Mouse (Mus musculus): ENCODE measurements around the gene Ints11. TPM values are rescaled to one million over a fixed set of nuclear protein-coding genes. Genes with fewer than 3 reads are reported as not detected.

Gene Ints11
- polyA plus RNA-seq, 1 experiment from 2014 or later = 95.4 TPM

GRCm38 (mm10) chr4:155895216-155895615 lies 25.9 kb downstream of the Ints11 start:
- no peaks in the 10 kb centered on the region for H3K27me3 ChIP-seq
- no peak overlapping the region for H3K9ac ChIP-seq (replicated peaks)

GRCm38 (mm10) chr4:155895826-155896225 lies 26.5 kb downstream of the Ints11 start:
- Histone ChIP-seq H3K4me2 (replicated peaks) (0 out of 2 replicates have a peak overlapping the region, but pooled peaks have one; percentile 96), H3K4me3 (no peak overlapping the region), H3K36me3 (peaks cover 46% of the 10 kb centered on the region), H3K9ac (replicated peaks) (no peak overlapping the region), H3K27ac (replicated peaks) (no peak overlapping the region), H3K9me3 (no peaks in the 10 kb centered on the region), H3K27me3 (no peaks in the 10 kb centered on the region), H3K4me1 (peaks cover 33% of the 10 kb centered on the region)
- WGBS = 96% methylated on average over 4 of the region's 4 CpGs
- ATAC-seq (ENCODE audit: low FRiP score, low read depth) = no peak

More at GRCm38 (mm10) chr4:155895216-155895615, 25.9 kb downstream of the Ints11 start:
- peaks cover 40% of the 10 kb centered on the region for H3K36me3 ChIP-seq
- peak overlapping the region; percentile 94; the same call in 1 of the 2 replicates for H3K4me3 ChIP-seq
- no peak for ATAC-seq (ENCODE audit: low FRiP score, low read depth)
- peak overlapping the region; percentile 11; the same call in 1 of the 2 replicates for H3K27ac ChIP-seq (replicated peaks)
- H3K4me2 ChIP-seq (replicated peaks) = peak overlapping the region; percentile 96
- H3K9me3 ChIP-seq = no peaks in the 10 kb centered on the region
- peaks cover 39% of the 10 kb centered on the region for H3K4me1 ChIP-seq
- WGBS = 37% methylated on average over 6 of the region's 6 CpGs

- Histone ChIP-seq H3K4me2 (replicated peaks) (no peak overlapping the region), H3K9me3 (no peaks in the 10 kb centered on the region), H3K9ac (replicated peaks) (no peak overlapping the region), H3K27me3 (no peaks in the 10 kb centered on the region), H3K36me3 (peaks cover 52% of the 10 kb centered on the region), H3K27ac (replicated peaks) (no peak overlapping the region), H3K4me3 (no peak overlapping the region), H3K4me1 (peaks cover 30% of the 10 kb centered on the region)
- 98% methylated on average over 12 of the region's 12 CpGs for WGBS
- ATAC-seq (ENCODE audit: low FRiP score, low read depth) = no peak
Observed at GRCm38 (mm10) chr4:155896461-155896860, 27.1 kb downstream of the Ints11 start.

GRCm38 (mm10) chr4:155898318-155898717 lies 29.0 kb downstream of the Ints11 start:
- peaks cover 71% of the 10 kb centered on the region for H3K36me3 ChIP-seq
- WGBS = 88% methylated on average over 2 of the region's 2 CpGs

GRCm38 (mm10) chr4:155899355-155899754 lies 30.0 kb downstream of the Ints11 start:
- H3K27me3 ChIP-seq = no peaks in the 10 kb centered on the region
- peaks cover 81% of the 10 kb centered on the region for H3K36me3 ChIP-seq
- no peak for ATAC-seq (ENCODE audit: low FRiP score, low read depth)
- H3K4me2 ChIP-seq (replicated peaks) = no peak overlapping the region
- no peaks in the 10 kb centered on the region for H3K9me3 ChIP-seq
- H3K9ac ChIP-seq (replicated peaks) = no peak overlapping the region
- H3K4me3 ChIP-seq = no peak overlapping the region
- H3K27ac ChIP-seq (replicated peaks) = no peak overlapping the region
- peaks cover 13% of the 10 kb centered on the region for H3K4me1 ChIP-seq
- WGBS = 97% methylated on average over 7 of the region's 7 CpGs

More at GRCm38 (mm10) chr4:155898318-155898717, 29.0 kb downstream of the Ints11 start:
- H3K9ac ChIP-seq (replicated peaks) = no peak overlapping the region
- ATAC-seq (ENCODE audit: low FRiP score, low read depth) = no peak
- H3K27me3 ChIP-seq = no peaks in the 10 kb centered on the region
- no peak overlapping the region for H3K4me2 ChIP-seq (replicated peaks)
- no peaks in the 10 kb centered on the region for H3K9me3 ChIP-seq
- H3K4me1 ChIP-seq = peaks cover 23% of the 10 kb centered on the region
- no peak overlapping the region for H3K4me3 ChIP-seq
- no peak overlapping the region for H3K27ac ChIP-seq (replicated peaks)

- ATAC-seq (ENCODE audit: low FRiP score, low read depth) = no peak
- no peak overlapping the region for H3K4me3 ChIP-seq
Observed at GRCm38 (mm10) chr4:155901205-155901604, 31.9 kb downstream of the Ints11 start.

GRCm38 (mm10) chr4:155903246-155903645 lies 33.9 kb downstream of the Ints11 start:
- ATAC-seq (ENCODE audit: low FRiP score, low read depth) = no peak
- H3K27ac ChIP-seq (replicated peaks) = no peak overlapping the region
- 97% methylated on average over 13 of the region's 13 CpGs for WGBS
- H3K9me3 ChIP-seq = no peaks in the 10 kb centered on the region
- H3K4me3 ChIP-seq = no peak overlapping the region
- H3K36me3 ChIP-seq = peaks cover 90% of the 10 kb centered on the region
- no peak overlapping the region for H3K4me2 ChIP-seq (replicated peaks)
- no peaks in the 10 kb centered on the region for H3K4me1 ChIP-seq
- H3K9ac ChIP-seq (replicated peaks) = no peak overlapping the region
- no peaks in the 10 kb centered on the region for H3K27me3 ChIP-seq

More at GRCm38 (mm10) chr4:155901205-155901604, 31.9 kb downstream of the Ints11 start:
- 88% methylated on average over 3 of the region's 3 CpGs for WGBS
- Histone ChIP-seq H3K9me3 (no peaks in the 10 kb centered on the region), H3K27me3 (no peaks in the 10 kb centered on the region), H3K4me1 (no peaks in the 10 kb centered on the region), H3K36me3 (peaks cover 94% of the 10 kb centered on the region), H3K27ac (replicated peaks) (no peak overlapping the region), H3K9ac (replicated peaks) (no peak overlapping the region), H3K4me2 (replicated peaks) (no peak overlapping the region)

- H3K27ac ChIP-seq (replicated peaks) = no peak overlapping the region
- no peak for ATAC-seq (ENCODE audit: low FRiP score, low read depth)
- no peaks in the 10 kb centered on the region for H3K4me1 ChIP-seq
- H3K4me2 ChIP-seq (replicated peaks) = no peak overlapping the region
- no peaks in the 10 kb centered on the region for H3K9me3 ChIP-seq
- WGBS = 94% methylated on average over 12 of the region's 13 CpGs
- no peak overlapping the region for H3K9ac ChIP-seq (replicated peaks)
- H3K4me3 ChIP-seq = no peak overlapping the region
- H3K27me3 ChIP-seq = no peaks in the 10 kb centered on the region
- peaks cover 77% of the 10 kb centered on the region for H3K36me3 ChIP-seq
Observed at GRCm38 (mm10) chr4:155904318-155905102, 35.2 kb downstream of the Ints11 start.

- Histone ChIP-seq H3K4me3 (no peak overlapping the region), H3K27me3 (no peaks in the 10 kb centered on the region), H3K9me3 (no peaks in the 10 kb centered on the region), H3K4me2 (replicated peaks) (no peak overlapping the region), H3K36me3 (peaks cover 66% of the 10 kb centered on the region), H3K4me1 (no peaks in the 10 kb centered on the region), H3K27ac (replicated peaks) (no peak overlapping the region), H3K9ac (replicated peaks) (no peak overlapping the region)
- ATAC-seq (ENCODE audit: low FRiP score, low read depth) = no peak
- WGBS = 86% methylated on average over 12 of the region's 13 CpGs
Observed at GRCm38 (mm10) chr4:155905634-155906033, 36.3 kb downstream of the Ints11 start.

GRCm38 (mm10) chr4:155906125-155906524 lies 36.8 kb downstream of the Ints11 start:
- no peak overlapping the region for H3K4me2 ChIP-seq (replicated peaks)
- peaks cover 61% of the 10 kb centered on the region for H3K36me3 ChIP-seq
- H3K4me1 ChIP-seq = no peaks in the 10 kb centered on the region
- H3K4me3 ChIP-seq = no peak overlapping the region
- WGBS = 81% methylated on average over 9 of the region's 9 CpGs
- ATAC-seq (ENCODE audit: low FRiP score, low read depth) = no peak
- no peaks in the 10 kb centered on the region for H3K9me3 ChIP-seq
- H3K27me3 ChIP-seq = no peaks in the 10 kb centered on the region
- H3K9ac ChIP-seq (replicated peaks) = no peak overlapping the region
- H3K27ac ChIP-seq (replicated peaks) = no peak overlapping the region

GRCm38 (mm10) chr4:155907003-155907402 lies 37.7 kb downstream of the Ints11 start:
- ATAC-seq (ENCODE audit: low FRiP score, low read depth) = no peak
- Histone ChIP-seq H3K9ac (replicated peaks) (no peak overlapping the region), H3K4me3 (no peak overlapping the region), H3K36me3 (peaks cover 52% of the 10 kb centered on the region), H3K4me1 (no peaks in the 10 kb centered on the region), H3K27me3 (no peaks in the 10 kb centered on the region), H3K27ac (replicated peaks) (no peak overlapping the region), H3K9me3 (no peaks in the 10 kb centered on the region), H3K4me2 (replicated peaks) (no peak overlapping the region)
- WGBS = 86% methylated on average over 11 of the region's 11 CpGs

- Histone ChIP-seq H3K27me3 (no peaks in the 10 kb centered on the region), H3K36me3 (peaks cover 39% of the 10 kb centered on the region), H3K4me2 (replicated peaks) (no peak overlapping the region), H3K4me1 (no peaks in the 10 kb centered on the region), H3K9ac (replicated peaks) (no peak overlapping the region), H3K4me3 (no peak overlapping the region), H3K9me3 (no peaks in the 10 kb centered on the region), H3K27ac (replicated peaks) (no peak overlapping the region)
- 80% methylated on average over 7 of the region's 7 CpGs for WGBS
- ATAC-seq (ENCODE audit: low FRiP score, low read depth) = no peak
Observed at GRCm38 (mm10) chr4:155908281-155908680, 38.9 kb downstream of the Ints11 start.

All from midbrain, embryonic 12.5 days (tissue).